Mouse (Mus musculus) ES-E14 (cell line): Measurements from ENCODE around the gene Rom1. TPM values are rescaled to one million over a fixed set of nuclear protein-coding genes. Genes with fewer than 3 reads are reported as not detected.

Experiments
- DNase-seq: peaks from one replicate; pipeline ENCODE4 v3.0.0-alpha.2; 2013; ENCODE audit warnings: low read depth, low spot score
- H3K27ac ChIP-seq: 2 replicates; pipeline ENCODE4 v1.5.1; 2012; ENCODE audit warnings: low read depth, mild to moderate bottlenecking, low read length, moderate library complexity, mixed read lengths; ENCODE audit not compliant: poor library complexity, insufficient read depth, severe bottlenecking
- H3K36me3 ChIP-seq: 2 replicates; pipeline ENCODE4 v1.6.1; 2012; ENCODE audit warnings: mild to moderate bottlenecking, low read length, moderate library complexity, mixed read lengths; ENCODE audit not compliant: control insufficient read depth, poor library complexity, insufficient read depth, severe bottlenecking
- H3K4me1 ChIP-seq, 2 experiments: fragments of 150-350 bp in 1 of 2; sonication (generic) in 1 of 2; 2 replicates each; pipeline ENCODE4 v1.6.1; 2012; ENCODE audit warnings: low read length in 2 of 2, mild to moderate bottlenecking in 1 of 2, mixed read lengths in 1 of 2; ENCODE audit not compliant: control insufficient read depth in 2 of 2, insufficient read depth in 2 of 2, poor library complexity in 1 of 2
- H3K4me3 ChIP-seq, 2 experiments: fragments of 150-350 bp in 1 of 2; sonication (generic) in 1 of 2; 2 replicates each; pipeline ENCODE4 v1.5.1; 2012; ENCODE audit warnings: low read length in 2 of 2, low read depth in 1 of 2, mild to moderate bottlenecking in 1 of 2, mixed read lengths in 1 of 2; ENCODE audit not compliant: insufficient read depth in 1 of 2, poor library complexity in 1 of 2, severe bottlenecking in 1 of 2
- H3K9ac ChIP-seq: 2 replicates; pipeline ENCODE4 v1.6.1; 2012; ENCODE audit warnings: low read depth, mild to moderate bottlenecking, low read length, mixed read lengths; ENCODE audit not compliant: poor library complexity, insufficient read depth, severe bottlenecking
- H3K9me3 ChIP-seq: fragments of 150-350 bp; sonication (generic); 2 replicates; pipeline ENCODE4 v1.6.1; 2012; ENCODE audit warnings: low read depth, mild to moderate bottlenecking, low read length; ENCODE audit not compliant: control insufficient read depth, insufficient read depth
- CHD2 ChIP-seq: IDR thresholded peaks from 2 replicates; pipeline ENCODE4 v1.6.1; 2014; ENCODE audit warnings: mild to moderate bottlenecking, low read depth, low read length, inconsistent platforms
- HCFC1 ChIP-seq: IDR thresholded peaks from 2 replicates; pipeline ENCODE4 v1.6.1; 2012; ENCODE audit warnings: low read length, inconsistent platforms, borderline replicate concordance; ENCODE audit not compliant: insufficient read depth
- MAFK ChIP-seq: IDR thresholded peaks from 2 replicates; pipeline ENCODE4 v1.6.1; 2014; ENCODE audit warnings: mild to moderate bottlenecking, low read depth, low read length, inconsistent platforms; ENCODE audit not compliant: insufficient read depth
- ZC3H11A ChIP-seq: IDR thresholded peaks from 2 replicates; pipeline ENCODE4 v1.6.1; 2012; ENCODE audit warnings: low read depth, mild to moderate bottlenecking, inconsistent platforms, low read length, borderline replicate concordance
- ZNF384 ChIP-seq: IDR thresholded peaks from 2 replicates; pipeline ENCODE4 v1.6.1; 2012; ENCODE audit warnings: low read depth, low read length, inconsistent platforms
- in situ Hi-C, 2 experiments: fragments of 600-800 bp; cut with MboI; formaldehyde crosslinking; loops; one replicate each; pipeline ENCODE4 v1.15.1; 2025; ENCODE audit warnings: low sequenced_read_pairs in 2 of 2, inconsistent platforms in 1 of 2; ENCODE audit not compliant: unreplicated experiment in 2 of 2
- total RNA-seq: library from RNA; depleted of rRNA; stranded (reverse); fragments of 300-350 nt; gene quantifications from 2 replicates; pipeline ENCODE4 v1.2.3, GENCODE M21; 2012

Gene Rom1
- total RNA-seq, 1 experiment, result 4.0 TPM

GRCm38 (mm10) chr19:8887585-8888463, 41.3 kb downstream of the Rom1 start:
- peaks cover 0 to 3% of the 10 kb centered on the region in 2 experiments; a peak in 1 of 4 replicates for H3K4me1 ChIP-seq
- H3K36me3 ChIP-seq, result peaks cover 20% of the 10 kb centered on the region
- 0 out of 2 replicates have a peak, but pooled peaks have one; percentile 3 for TF ChIP-seq ZNF384
- TF ChIP-seq MAFK, result no peak
- DNase-seq, result no peak
- H3K9ac ChIP-seq, result peak overlapping the region; percentile 97
- no peaks in the 10 kb centered on the region for H3K9me3 ChIP-seq
- peak overlapping the region; percentile 88 for H3K27ac ChIP-seq
- in situ Hi-C loops, result no loop called here
- peak overlapping the region; percentile 81 to 87 for H3K4me3 ChIP-seq

GRCm38 (mm10) chr19:8886916-8887584, 42.1 kb downstream of the Rom1 start:
- Histone ChIP-seq H3K36me3 (peaks cover 20% of the 10 kb centered on the region), H3K9me3 (no peaks in the 10 kb centered on the region), H3K27ac (peak overlapping the region; percentile 88; the same call in 1 of the 2 replicates), H3K4me3 (peak overlapping the region; percentile 81 to 87; a peak in 3 of 4 replicates), H3K4me1 (peaks cover 0 to 3% of the 10 kb centered on the region in 2 experiments; a peak in 1 of 4 replicates), H3K9ac (peak overlapping the region; percentile 97; the same call in 1 of the 2 replicates)
- in situ Hi-C loops, result no loop called here
- no peak for DNase-seq
- TF ChIP-seq CHD2 (no peak), ZNF384 (no peak), HCFC1 (no peak), ZC3H11A (no peak), MAFK (no peak)

- Histone ChIP-seq H3K4me3 (no peak within 1 kb of the TSS), H3K4me1 (peaks cover 0 to 3% of the 10 kb centered on the region in 2 experiments; a peak in 1 of 4 replicates), H3K9ac (no peak within 1 kb of the TSS), H3K9me3 (no peaks in the 10 kb centered on the region), H3K36me3 (peaks cover 4% of the 10 kb centered on the region), H3K27ac (no peak within 1 kb of the TSS)
- no peak for DNase-seq
- in situ Hi-C loops, result no loop called here
- no peak for TF ChIP-seq HCFC1
- no peak for TF ChIP-seq CHD2
- no peak for TF ChIP-seq ZC3H11A
- TF ChIP-seq MAFK, result no peak
- no peak for TF ChIP-seq ZNF384
These were observed 45.5 kb downstream of the Rom1 start, which contains the start of the genes Lbhd1 and Gm49403 for GRCm38 (mm10) chr19:8883616-8884015. Lbhd1 (plus strand) TSS chr19:8883732. Gm49403 (plus strand) TSS chr19:8883930.

GRCm38 (mm10) chr19:8881034-8881392, 48.1 kb downstream of the Rom1 start:
- TF ChIP-seq MAFK (no peak), HCFC1 (no peak), CHD2 (no peak)

More at GRCm38 (mm10) chr19:8881034-8881392, 48.1 kb downstream of the Rom1 start:
- DNase-seq, result no peak
- Histone ChIP-seq H3K36me3 (no peaks in the 10 kb centered on the region; the same call in 1 of the 2 replicates), H3K27ac (no peak overlapping the region; the same call in 1 of the 2 replicates), H3K9me3 (no peaks in the 10 kb centered on the region), H3K4me1 (0 out of 4 replicates have a peak, but pooled peaks cover 0 to 3% of the 10 kb centered on the region in 2 experiments), H3K9ac (peak overlapping the region; percentile 69; the same call in 1 of the 2 replicates), H3K4me3 (peak overlapping the region; percentile 82 to 96; a peak in 3 of 4 replicates)
- in situ Hi-C loops, result no loop called here
